Comparison of ENCODE assay signal across 31 mouse cellular contexts in genomic region chr7:44905430-44905829, GRCm38 (mm10). TPM values are rescaled to one million over a fixed set of nuclear protein-coding genes. Genes with fewer than 3 reads are reported as not detected.
DNase-seq lines count a peak whose midpoint lies in the region; ATAC-seq and TF ChIP-seq lines count a peak whose summit lies in the region.
"Had no signal": no experiment of that assay in that cellular context is flagged by ENCODE, and none has a peak within 500 bp of the region (broad histone marks: within the 10 kb centered on the region; RNA-seq: fewer than 3 reads in every experiment).

No protein-coding gene starts in this region.

- no peaks in the 10 kb centered on the region for H3K27me3 ChIP-seq in megakaryocyte, embryonic 14.5 days (replicated peaks)
- H3K27me3 ChIP-seq in C2C12 (ENCODE audit: control insufficient read depth, insufficient read depth, insufficient read length) (no peaks in the 10 kb centered on the region), Patski (no peaks in the 10 kb centered on the region)
- H3K27me3 ChIP-seq: neural tube, embryonic 12.5 days had no signal

- H3K4me3 ChIP-seq in megakaryocyte, embryonic 14.5 days (replicated peaks) = peak overlapping the region; percentile 30
- no peak overlapping the region for H3K4me3 ChIP-seq in C2C12 (ENCODE audit: insufficient read depth, poor library complexity, severe bottlenecking)
- H3K4me3 ChIP-seq: hindbrain, embryonic 10.5 days; midbrain, embryonic 10.5 days; neural tube, embryonic 12.5 days had no signal

- H3K36me3 ChIP-seq in megakaryocyte, embryonic 14.5 days (replicated peaks; ENCODE audit: low read length) = peaks cover 100% of the 10 kb centered on the region
- H3K36me3 ChIP-seq in C2C12 (ENCODE audit: control insufficient read depth, insufficient read depth) = peaks cover 34% of the 10 kb centered on the region

- in situ Hi-C loops in Patski (cut with MboI; ENCODE audit: low pct_unique_long_range_greater_than_20kb) = no loop called here

- no peaks in the 10 kb centered on the region for H3K79me2 ChIP-seq in C2C12 (ENCODE audit: control insufficient read depth, insufficient read depth)

- peaks cover 38% of the 10 kb centered on the region for H3K4me1 ChIP-seq in megakaryocyte, embryonic 14.5 days

- POLR2A ChIA-PET in Patski (lab: Charles Lee) = interaction anchor here (1.6 kb wide), 1 partner anchor 13 kb away, joined by 3 read pairs; the partner anchor contains the start of gene Med25

- no peak overlapping the region for H3ac ChIP-seq in C2C12 (ENCODE audit: control insufficient read depth, insufficient read length, low read depth)

- TF ChIP-seq CTCF in C2C12 (IDR thresholded peaks at IDR 0.05; ENCODE audit: control insufficient read depth, insufficient read depth, insufficient read length) = no peak
- TF ChIP-seq CTCF in Patski (IDR thresholded peaks at IDR 0.05) = no peak

- peak; percentile 42; the same call in 1 of the 2 replicates for ATAC-seq in frontal cortex, adult (ENCODE audit: low TSS enrichment)
- ATAC-seq in megakaryocyte, adult 5-6 weeks (ENCODE audit: poor library complexity, severe bottlenecking) = no peak
- ATAC-seq in Patski = peak; percentile 64
- no peak for ATAC-seq in inflammation-experienced regulatory T-cells, adult 6 months
- ATAC-seq: forebrain, postnatal 0 days; hindbrain, postnatal 0 days; intestine, embryonic 16.5 days; midbrain, embryonic 16.5 days had no signal

- no peak for DNase-seq in frontal cortex, postnatal 25 days (ENCODE audit: low spot score in 2 of 2)
- peak; percentile 64 for DNase-seq in Patski (ENCODE audit: low read depth, low spot score)
- DNase-seq in urinary bladder, postnatal 10 days (ENCODE audit: low spot score) = no peak
- DNase-seq: adrenal gland, adult 8-10 months; cerebellum, adult 11 months; cerebellum, adult 9-11 months; forebrain, postnatal 0 days; gastrocnemius, postnatal 14 days; heart, postnatal 14 days; kidney, adult 9 months; kidney, postnatal 10 days; liver; lung, adult 2 months; lung, postnatal 10 days; thymus, postnatal 4 days had no signal

- H3K9me3 ChIP-seq in megakaryocyte, embryonic 14.5 days = no peaks in the 10 kb centered on the region
- H3K9me3 ChIP-seq: hindbrain, embryonic 10.5 days; midbrain, embryonic 10.5 days; neural tube, embryonic 12.5 days had no signal

- CTCF ChIA-PET in Patski (lab: Charles Lee) = interaction anchor here (1.4 kb wide), 2 partner anchors 9 to 12 kb away, joined by 3 to 4 read pairs; no protein-coding TSS in a partner anchor

- H3K79me3 ChIP-seq in C2C12 (ENCODE audit: low read depth) = no peaks in the 10 kb centered on the region

TF ChIP-seq in C2C12, 6 proteins besides CTCF, POLR2A, EP300 and RAD21:
- no peak for TF ChIP-seq MYOG (IDR thresholded peaks at IDR 0.05; ENCODE audit: control insufficient read depth, extremely low read depth, insufficient read length)
- TF ChIP-seq CEBPB (IDR thresholded peaks at IDR 0.05; ENCODE audit: low read depth) = no peak
- no peak for TF ChIP-seq USF1 (IDR thresholded peaks at IDR 0.05; ENCODE audit: low read depth)
- TF ChIP-seq FOSL1 (IDR thresholded peaks at IDR 0.05; ENCODE audit: insufficient read depth, low read length, poor library complexity, severe bottlenecking) = no peak
- peak; percentile 50 for TF ChIP-seq MYOD1 (IDR thresholded peaks at IDR 0.05; ENCODE audit: control insufficient read depth, insufficient read length, low read depth)

RNA-seq across cellular contexts. Expression of gene Fuz, which starts 9.6 kb away (rescaled TPM):
- 69.9 and 126 TPM in 2 replicates for polyA plus RNA-seq in megakaryocyte, embryonic 14.5 days (2012; ENCODE audit: insufficient read depth, low replicate concordance)
- 4.6 and 4.7 TPM in 2 replicates for total RNA-seq in megakaryocyte, adult 5-6 weeks (2015)
- total RNA-seq in megakaryocyte, adult 5-6 weeks (2017) = 11.1 and 11.3 TPM in 2 replicates
- polyA plus RNA-seq in C2C12 (2012; fragmentation: generic; extraction: Trizol) (9.8 TPM), Patski (2021) (16.9 TPM)
- 10 to 100 TPM in 2 of 3 experiments, 1 to 10 TPM in 1; 8.0 to 15.3 (median 11.0) TPM for polyA plus RNA-seq in inflammation-experienced regulatory T-cells, adult 6 months (2017; shearing (Covaris generic))

RNA-seq across cellular contexts. Expression of gene Med25, which starts 12.9 kb away (rescaled TPM):
- 249 and 952 TPM in 2 replicates for polyA plus RNA-seq in megakaryocyte, embryonic 14.5 days (2012; ENCODE audit: insufficient read depth, low replicate concordance)
- total RNA-seq in megakaryocyte, adult 5-6 weeks (2015) = 19.4 and 23.7 TPM in 2 replicates
- total RNA-seq in megakaryocyte, adult 5-6 weeks (2017) = 8.6 and 9.0 TPM in 2 replicates
- polyA plus RNA-seq in C2C12 (2012; fragmentation: generic; extraction: Trizol) (43.9 TPM), Patski (2021) (96.8 TPM)
- polyA plus RNA-seq in inflammation-experienced regulatory T-cells, adult 6 months (2017; shearing (Covaris generic)) = 10 to 100 TPM in 2 of 3 experiments, 1 to 10 TPM in 1; 7.1 to 14.1 (median 11.1) TPM

RNA-seq across cellular contexts. Expression of gene Ap2a1, which starts 23.9 kb away (rescaled TPM):
- polyA plus RNA-seq in megakaryocyte, embryonic 14.5 days (2012; ENCODE audit: insufficient read depth, low replicate concordance) = 137 and 235 TPM in 2 replicates
- total RNA-seq in megakaryocyte, adult 5-6 weeks (2015) = 33.2 and 36.1 TPM in 2 replicates
- 20.2 and 33.6 TPM in 2 replicates for total RNA-seq in megakaryocyte, adult 5-6 weeks (2017)
- polyA plus RNA-seq in C2C12 (2012; fragmentation: generic; extraction: Trizol) (129 TPM), Patski (2021) (104 TPM)
- 10 to 100 TPM in 1 of 3 experiments, 1 to 10 TPM in 2; 6.1 to 12.1 (median 7.1) TPM for polyA plus RNA-seq in inflammation-experienced regulatory T-cells, adult 6 months (2017; shearing (Covaris generic))

RNA-seq across cellular contexts. Expression of gene Ptov1, which starts 35.8 kb away (rescaled TPM):
- 191 and 368 TPM in 2 replicates for polyA plus RNA-seq in megakaryocyte, embryonic 14.5 days (2012; ENCODE audit: insufficient read depth, low replicate concordance)
- 21.3 and 29.0 TPM in 2 replicates for total RNA-seq in megakaryocyte, adult 5-6 weeks (2015)
- 5.9 and 8.7 TPM in 2 replicates for total RNA-seq in megakaryocyte, adult 5-6 weeks (2017)
- 221 TPM for polyA plus RNA-seq in C2C12 (2012; fragmentation: generic; extraction: Trizol)
- polyA plus RNA-seq in Patski (2021) = 308 TPM
- polyA plus RNA-seq in inflammation-experienced regulatory T-cells, adult 6 months (2017; shearing (Covaris generic)) = 1 to 10 TPM; 1.9 to 5.6 (median 3.2) TPM

RNA-seq across cellular contexts. Expression of gene Tsks, which starts 37.6 kb away (rescaled TPM):
- polyA plus RNA-seq in megakaryocyte, embryonic 14.5 days (2012; ENCODE audit: insufficient read depth, low replicate concordance) = 0.62 TPM in 1 of 2 replicates, not detected in the other
- total RNA-seq in megakaryocyte, adult 5-6 weeks (2015) = not detected in 2 replicates
- total RNA-seq in megakaryocyte, adult 5-6 weeks (2017) = not detected in 2 replicates
- polyA plus RNA-seq in C2C12 (2012; fragmentation: generic; extraction: Trizol) = 0.04 TPM
- 0.06 TPM for polyA plus RNA-seq in Patski (2021)
- polyA plus RNA-seq in inflammation-experienced regulatory T-cells, adult 6 months (2017; shearing (Covaris generic)) = not detected
- total RNA-seq: adrenal gland, adult 8-10 months; forebrain, postnatal 0 days; gastrocnemius, postnatal 14 days; granulocyte monocyte progenitor cell, adult 5-6 weeks; heart, postnatal 14 days; hindbrain, postnatal 0 days had no signal
- polyA plus RNA-seq: embryonic facial prominence, embryonic 11.5 days; heart, embryonic 14.5 days; intestine, embryonic 16.5 days; lung, adult 2 months; macrophage; neural tube, embryonic 12.5 days; spleen, adult 2 months had no signal

Comparison
In these comparisons a context has a peak if more than half of its experiments do, and no peak if none do; other contexts are left out.
1. ATAC-seq: peak in frontal cortex, adult (single experiment) and Patski (single experiment); none in megakaryocyte, adult 5-6 weeks (single experiment) and inflammation-experienced regulatory T-cells, adult 6 months (single experiment).